Mouse (Mus musculus): ENCODE data around the gene Nfyc.
A peak's percentile ranks its signal among the peaks of the same experiment; 100 is the strongest.

Nfyc gene

GRCm38 (mm10) chr4:120755299-120755698 lies 76.1 kb downstream of the Nfyc start:
- peak; percentile 40 to 77 for DNase-seq (ENCODE audit: low spot score in 2 of 2)

- DNase-seq (ENCODE audit: low spot score in 2 of 2): no peak
Observed at GRCm38 (mm10) chr4:120749601-120750000, 81.8 kb downstream of the Nfyc start.

GRCm38 (mm10) chr4:120747941-120748866 lies 83.2 kb downstream of the Nfyc start, which contains the start of gene Kcnq4:
TSS of gene Kcnq4 (minus strand) at chr4:120748612.
- no peak for DNase-seq (ENCODE audit: low spot score in 2 of 2)

DNA sequence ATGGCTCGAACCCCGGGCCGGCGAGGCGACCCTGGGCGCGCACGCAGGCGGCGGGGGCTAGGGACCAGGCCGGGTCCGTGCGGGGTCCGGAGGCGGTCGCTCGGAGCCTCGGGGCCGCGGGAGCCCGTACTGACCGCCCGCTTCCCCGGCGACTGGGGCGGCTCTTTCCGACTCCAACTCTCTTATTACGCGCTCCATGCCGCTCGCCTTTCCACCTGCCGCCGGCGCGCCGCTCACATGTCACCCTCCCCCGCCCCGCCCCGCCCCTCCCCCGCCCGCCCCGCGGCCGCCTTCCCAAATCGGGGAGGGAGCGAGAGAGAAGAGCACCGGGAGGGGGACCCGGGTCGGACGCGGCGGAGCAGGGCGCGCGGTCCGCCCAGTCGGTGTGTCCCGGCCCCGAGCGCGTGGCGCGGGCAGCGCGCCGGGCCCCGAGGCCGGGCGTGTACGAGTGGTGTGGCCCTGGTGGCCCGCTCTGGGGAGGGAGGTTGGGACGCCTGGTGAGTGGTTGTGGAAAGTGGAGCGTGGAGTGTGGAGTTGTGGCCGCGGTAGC lies 84.1 kb downstream of the Nfyc start:
- no peak for DNase-seq (ENCODE audit: low spot score in 2 of 2)

- DNase-seq (ENCODE audit: low spot score in 2 of 2): no peak
Observed at GRCm38 (mm10) chr4:120746552-120747150, 84.7 kb downstream of the Nfyc start.

DNA sequence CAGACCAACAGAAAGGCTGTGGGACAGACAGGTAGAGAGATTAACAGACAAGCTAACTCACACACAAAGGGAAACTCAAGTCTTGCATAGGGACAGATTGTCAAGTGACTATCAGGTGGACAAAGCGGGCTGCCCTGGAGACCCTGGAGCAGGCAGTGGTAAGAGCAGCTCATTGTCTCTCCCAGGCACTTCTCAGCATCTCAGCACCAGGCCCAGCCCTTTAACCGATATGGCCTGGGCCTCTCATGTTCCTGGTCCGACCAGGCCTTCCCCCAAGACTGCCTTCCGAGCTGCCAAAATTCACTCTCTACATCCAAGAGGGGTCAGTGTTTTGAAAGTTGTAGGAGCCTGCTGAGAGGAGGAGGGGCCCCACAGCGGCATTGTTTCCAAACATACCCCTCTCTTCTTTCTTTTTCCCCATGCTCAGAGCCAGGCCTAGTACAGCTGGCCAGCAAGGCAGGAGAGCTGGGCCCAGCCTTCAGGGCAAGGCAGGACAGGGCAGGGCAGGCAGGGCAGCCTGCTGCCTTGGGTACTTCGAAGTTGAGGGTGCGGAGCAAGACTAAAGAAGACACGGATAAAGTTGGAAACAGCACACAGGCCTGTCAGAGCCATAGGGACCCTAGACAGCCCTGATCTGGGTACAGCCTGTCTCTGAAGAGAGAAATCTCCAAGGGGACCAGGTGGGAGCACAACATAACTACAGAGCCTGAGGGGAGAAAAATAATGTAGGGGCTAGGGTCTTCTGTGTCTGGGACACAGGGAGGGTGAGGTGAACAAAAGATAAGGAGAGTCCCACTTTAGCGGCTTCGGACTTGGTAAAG lies 85.4 kb downstream of the Nfyc start:
- DNase-seq (ENCODE audit: low spot score in 2 of 2): no peak

GRCm38 (mm10) chr4:120743636-120744035 lies 87.7 kb downstream of the Nfyc start:
- no peak for DNase-seq (ENCODE audit: low spot score in 2 of 2)

GRCm38 (mm10) chr4:120741303-120741702 lies 90.1 kb downstream of the Nfyc start:
- no peak for DNase-seq (ENCODE audit: low spot score in 2 of 2)

GRCm38 (mm10) chr4:120734012-120734622 lies 97.3 kb downstream of the Nfyc start:
- no peak for DNase-seq (ENCODE audit: low spot score in 2 of 2)

- DNase-seq (ENCODE audit: low spot score in 2 of 2): no peak
Observed at GRCm38 (mm10) chr4:120732737-120733136, 98.6 kb downstream of the Nfyc start.

GRCm38 (mm10) chr4:120731030-120731644 lies 100.2 kb downstream of the Nfyc start:
- DNase-seq (ENCODE audit: low spot score in 2 of 2): peak; percentile 48 to 80

- no peak for DNase-seq (ENCODE audit: low spot score in 2 of 2)
Observed at GRCm38 (mm10) chr4:120730574-120730973, 100.8 kb downstream of the Nfyc start.

GRCm38 (mm10) chr4:120730146-120730545 lies 101.2 kb downstream of the Nfyc start:
- no peak for DNase-seq (ENCODE audit: low spot score in 2 of 2)

GRCm38 (mm10) chr4:120729441-120729840 lies 101.9 kb downstream of the Nfyc start:
- no peak for DNase-seq (ENCODE audit: low spot score in 2 of 2)

- no peak for DNase-seq (ENCODE audit: low spot score in 2 of 2)
Observed at GRCm38 (mm10) chr4:120727842-120728241, 103.5 kb downstream of the Nfyc start.

DNA sequence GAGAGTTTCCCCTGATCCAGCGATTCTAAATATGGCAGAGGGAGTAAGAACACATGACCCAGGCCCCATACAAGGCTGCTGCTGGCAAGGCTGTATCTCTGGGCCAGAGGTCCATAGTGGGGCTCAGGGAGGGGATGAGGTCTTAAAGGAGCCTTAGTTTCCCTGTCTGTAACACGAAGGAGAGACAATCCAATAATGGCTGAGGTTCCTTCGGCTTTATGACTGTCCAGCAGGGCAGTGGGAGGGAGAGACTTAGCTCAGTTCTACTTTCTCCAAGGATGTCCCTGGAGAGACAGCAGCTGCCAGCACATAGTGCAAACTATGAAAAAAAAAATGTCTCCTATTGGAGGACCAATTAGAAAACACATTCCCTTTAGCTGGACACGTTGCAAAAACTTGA lies 105.2 kb downstream of the Nfyc start:
- no peak for DNase-seq (ENCODE audit: low spot score in 2 of 2)

DNA sequence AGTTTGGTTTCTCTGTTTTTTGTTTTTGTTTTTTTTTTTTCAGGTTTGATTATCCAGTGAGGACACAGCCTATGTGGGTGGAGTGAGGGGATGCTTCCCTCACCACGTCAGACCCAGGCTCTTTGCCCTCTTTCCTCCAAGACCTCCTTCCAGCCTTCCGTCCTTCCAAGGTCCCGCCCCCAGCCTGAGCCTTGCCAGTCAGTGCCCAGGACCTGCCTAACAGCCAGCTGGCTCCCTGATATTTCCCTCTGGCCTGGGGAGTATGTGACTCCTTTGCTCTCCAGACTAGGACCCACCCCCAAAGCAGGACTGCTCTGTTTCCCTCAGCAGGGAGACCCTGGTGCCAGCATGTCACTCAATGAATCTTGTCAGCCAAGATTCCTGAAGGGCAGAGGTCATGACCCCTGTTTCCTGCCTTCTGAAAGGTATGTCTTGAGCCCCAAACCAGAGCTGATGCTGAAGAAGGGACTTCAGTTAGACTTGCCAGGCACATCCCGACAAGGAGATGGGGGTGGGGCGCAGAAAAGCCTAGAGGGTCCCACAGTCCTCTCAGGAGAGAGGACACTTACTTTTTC lies 105.8 kb downstream of the Nfyc start:
- no peak for DNase-seq (ENCODE audit: low spot score in 2 of 2)

DNA sequence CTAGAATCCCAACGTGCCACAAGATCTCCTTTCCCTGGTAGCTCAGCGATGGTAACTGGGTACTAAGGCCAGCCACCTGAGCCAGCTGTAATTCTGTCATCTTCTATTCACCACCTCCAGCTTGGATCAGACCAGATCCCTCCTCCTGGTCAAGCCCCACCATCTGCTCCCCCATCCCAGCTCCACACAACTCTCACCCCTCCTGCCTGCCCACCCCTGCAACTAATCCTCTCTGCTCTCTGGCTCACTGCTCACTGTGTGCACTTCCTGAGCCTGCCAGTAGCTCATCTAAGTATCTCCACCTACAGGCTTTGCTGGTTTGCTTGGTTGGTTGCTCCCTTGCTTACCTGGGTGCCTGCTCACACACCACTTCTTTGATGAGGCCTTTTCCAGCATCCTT lies 109.8 kb downstream of the Nfyc start:
- no peak for DNase-seq (ENCODE audit: low spot score in 2 of 2)

GRCm38 (mm10) chr4:120719152-120719551 lies 112.2 kb downstream of the Nfyc start:
- DNase-seq (ENCODE audit: low spot score in 2 of 2): no peak

- no peak for DNase-seq (ENCODE audit: low spot score in 2 of 2)
Observed at GRCm38 (mm10) chr4:120717591-120717990, 113.8 kb downstream of the Nfyc start.

DNA sequence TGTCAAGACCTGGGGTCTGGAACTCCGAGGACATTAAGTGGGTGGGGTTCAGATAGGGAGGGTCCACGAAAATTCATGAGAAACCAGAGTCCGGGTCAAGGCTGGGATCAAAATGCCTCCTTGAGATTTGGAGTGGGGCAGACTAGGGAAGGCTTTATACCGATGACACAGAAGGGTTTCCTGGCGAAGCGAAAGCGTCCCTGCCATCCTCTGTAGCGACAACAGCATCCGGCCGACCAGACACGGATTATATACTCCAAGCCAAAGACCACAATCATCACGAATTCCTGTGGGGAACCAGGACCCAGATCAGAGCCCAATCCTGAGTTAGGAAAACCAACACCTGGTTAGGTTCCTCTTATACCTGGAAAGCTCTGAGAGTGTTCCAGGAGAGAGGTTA lies 114.6 kb downstream of the Nfyc start:
- no peak for DNase-seq (ENCODE audit: low spot score in 2 of 2)
